Mouse (Mus musculus) small intestine, adult 2 months (tissue): ENCODE results near the gene Elf1.

Experiments
- CTCF ChIP-seq: fragments of 200-500 bp; IDR thresholded peaks from 2 replicates; pipeline ENCODE4 v1.5.1; 2012; ENCODE audit warnings: low read depth, mild to moderate bottlenecking, control low read depth, inconsistent platforms, low read length, moderate library complexity, mixed read lengths; ENCODE audit not compliant: insufficient replicate concordance, insufficient read length; ENCODE audit errors: extremely low read depth
- POLR2A ChIP-seq: fragments of 200-500 bp; IDR thresholded peaks from 2 replicates; pipeline ENCODE4 v1.6.1; 2012; ENCODE audit warnings: low read depth, mild to moderate bottlenecking, control low read depth, inconsistent platforms, low read length, moderate library complexity

GRCm38 (mm10) chr14:79619802-79620201 is 138.8 kb downstream of the Elf1 start:
- TF ChIP-seq CTCF (no peak), POLR2A (no peak)
